34 mouse cellular contexts compared by ENCODE assay signal in the genomic region with DNA sequence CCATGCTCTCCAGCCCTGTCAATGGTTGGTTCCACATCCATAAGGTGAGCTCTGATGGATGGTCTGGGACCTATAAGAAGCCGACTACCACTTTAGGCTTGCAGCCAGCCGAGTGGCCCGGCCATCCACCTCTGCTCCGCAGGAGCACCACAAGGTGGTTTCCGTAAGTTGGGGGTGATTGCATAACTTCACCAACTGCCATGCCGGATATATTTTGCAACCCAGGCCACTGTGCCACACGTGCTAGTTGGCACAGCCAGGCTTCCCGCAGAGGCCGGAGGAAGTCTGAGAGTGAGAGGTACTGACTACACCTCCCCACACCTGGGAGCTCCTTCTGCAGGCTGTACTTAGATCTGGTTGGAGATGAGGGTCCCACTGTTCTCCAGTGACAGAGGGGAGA. TPM values are rescaled to one million over a fixed set of nuclear protein-coding genes. Genes with fewer than 3 reads are reported as not detected.
DNase-seq lines count a peak whose midpoint lies in the region; ATAC-seq and TF ChIP-seq lines count a peak whose summit lies in the region.
"Had no signal": no experiment of that assay in that cellular context is flagged by ENCODE, and none has a peak within 500 bp of the region (broad histone marks: within the 10 kb centered on the region; RNA-seq: fewer than 3 reads in every experiment).

No protein-coding gene starts in this region.

- H3K4me2 ChIP-seq in liver, embryonic 11.5 days: no peak overlapping the region
- H3K4me2 ChIP-seq: embryonic facial prominence, embryonic 13.5 days; forebrain, embryonic 12.5 days; heart, embryonic 12.5 days; heart, embryonic 15.5 days; hindbrain, embryonic 12.5 days; hindbrain, embryonic 15.5 days had no signal

- WGBS in liver, adult 2 months: 64% methylated on average over 9 of the region's 9 CpGs
- WGBS in liver, embryonic 11.5 days: 90% methylated on average over 9 of the region's 9 CpGs

- H3K27me3 ChIP-seq in liver, adult 2 months (ENCODE audit: control insufficient read depth, insufficient read depth, low read length): no peaks in the 10 kb centered on the region
- H3K27me3 ChIP-seq in liver, embryonic 11.5 days (replicated peaks; ENCODE audit: control insufficient read depth, insufficient read depth, low read length): no peaks in the 10 kb centered on the region; the same call in 1 of the 2 replicates
- H3K27me3 ChIP-seq: embryonic facial prominence, embryonic 13.5 days; forebrain, embryonic 12.5 days; heart, embryonic 12.5 days; heart, embryonic 15.5 days; hindbrain, embryonic 12.5 days; hindbrain, embryonic 15.5 days had no signal

- H3K9ac ChIP-seq in liver, adult 2 months (ENCODE audit: low read depth, low read length): no peak overlapping the region
- no peak overlapping the region for H3K9ac ChIP-seq in liver, embryonic 11.5 days (ENCODE audit: low read depth, low read length)
- H3K9ac ChIP-seq: embryonic facial prominence, embryonic 13.5 days; forebrain, embryonic 12.5 days; heart, embryonic 12.5 days; heart, embryonic 15.5 days; hindbrain, embryonic 12.5 days; hindbrain, embryonic 15.5 days had no signal

- H3K4me3 ChIP-seq in liver, adult 2 months (ENCODE audit: insufficient read depth, low read depth, low read length): no peak overlapping the region
- H3K4me3 ChIP-seq in liver, embryonic 11.5 days (ENCODE audit: low read depth, low read length): no peak overlapping the region
- H3K4me3 ChIP-seq: embryonic facial prominence, embryonic 10.5 days; embryonic facial prominence, embryonic 13.5 days; erythroblast, embryonic 14.5 days; forebrain, embryonic 12.5 days; heart, embryonic 12.5 days; heart, embryonic 15.5 days; hindbrain, embryonic 12.5 days; hindbrain, embryonic 15.5 days had no signal

- H3K36me3 ChIP-seq in liver, adult 2 months (ENCODE audit: control insufficient read depth, insufficient read depth, low read length): no peaks in the 10 kb centered on the region
- no peaks in the 10 kb centered on the region for H3K36me3 ChIP-seq in liver, embryonic 11.5 days (ENCODE audit: control insufficient read depth, insufficient read depth, low read length)
- H3K36me3 ChIP-seq: embryonic facial prominence, embryonic 10.5 days; embryonic facial prominence, embryonic 13.5 days; forebrain, embryonic 12.5 days; heart, embryonic 12.5 days; heart, embryonic 15.5 days; hindbrain, embryonic 12.5 days; hindbrain, embryonic 15.5 days had no signal

- no peaks in the 10 kb centered on the region for H3K9me3 ChIP-seq in liver, embryonic 11.5 days (ENCODE audit: control insufficient read depth, low read length)
- H3K9me3 ChIP-seq: embryonic facial prominence, embryonic 10.5 days; embryonic facial prominence, embryonic 13.5 days; forebrain, embryonic 12.5 days; heart, embryonic 15.5 days; hindbrain, embryonic 12.5 days; hindbrain, embryonic 15.5 days had no signal

- TF ChIP-seq CTCF in liver, adult 2 months (IDR thresholded peaks at IDR 0.05; ENCODE audit: low read depth, low read length): no peak

- no peaks in the 10 kb centered on the region for H3K4me1 ChIP-seq in liver, adult 2 months (ENCODE audit: control insufficient read depth, insufficient read depth, low read length)
- no peaks in the 10 kb centered on the region for H3K4me1 ChIP-seq in liver, embryonic 11.5 days (replicated peaks; ENCODE audit: control insufficient read depth, insufficient read depth, low read length)
- H3K4me1 ChIP-seq: embryonic facial prominence, embryonic 10.5 days; embryonic facial prominence, embryonic 13.5 days; forebrain, embryonic 12.5 days; heart, embryonic 12.5 days; heart, embryonic 15.5 days; hindbrain, embryonic 12.5 days; hindbrain, embryonic 15.5 days had no signal

- TF ChIP-seq POLR2A in liver, adult 2 months (IDR thresholded peaks at IDR 0.05; ENCODE audit: extremely low read depth, insufficient read depth, low read length): no peak

- no peak for ATAC-seq in liver, embryonic 11.5 days (replicated peaks; ENCODE audit: low FRiP score)
- ATAC-seq in megakaryocyte, adult 5-6 weeks (ENCODE audit: poor library complexity, severe bottlenecking): peak; percentile 90
- ATAC-seq in neutrophil, adult 5-6 weeks (ENCODE audit: extremely low read depth, insufficient number of reproducible peaks, low FRiP score, poor library complexity, severe bottlenecking): 0 out of 2 replicates have a peak, but pooled peaks have one; percentile 13
- ATAC-seq: CD4-positive, CD25-positive, alpha-beta regulatory T cell, adult 4 months; forebrain, embryonic 16.5 days had no signal

- DNase-seq in liver, adult 2 months (ENCODE audit: extremely low read depth, low read depth, low spot score): peak; percentile 55
- DNase-seq in liver, embryonic 11.5 days (ENCODE audit: low spot score): no peak
- DNase-seq in gonadal fat pad, adult 2 months (ENCODE audit: low read depth): peak; percentile 4
- no peak for DNase-seq in adrenal gland, postnatal 10 days
- DNase-seq in adrenal gland, postnatal 25 days: no peak
- DNase-seq in urinary bladder, postnatal 36 days (ENCODE audit: low spot score in 2 of 2): no peak
- DNase-seq: adrenal gland, adult 2 months; cerebellum, adult 18-20 months; cerebellum, adult 9-11 months; cerebellum, postnatal 25 days; embryo, embryonic 11 days; gastrocnemius, postnatal 10 days; gastrocnemius, postnatal 36 days; heart, adult 18-20 months; heart, postnatal 10 days; heart, postnatal 36 days had no signal

- H3K79me2 ChIP-seq in liver, adult 2 months (ENCODE audit: control insufficient read depth, insufficient read depth, low read length): no peaks in the 10 kb centered on the region

- no peak overlapping the region for H3K27ac ChIP-seq in liver, adult 2 months (replicated peaks; ENCODE audit: insufficient read depth, low read depth, low read length)
- H3K27ac ChIP-seq in liver, embryonic 11.5 days (ENCODE audit: low read depth, low read length): no peak overlapping the region
- H3K27ac ChIP-seq: embryonic facial prominence, embryonic 10.5 days; embryonic facial prominence, embryonic 13.5 days; forebrain, embryonic 12.5 days; heart, embryonic 15.5 days; hindbrain, embryonic 12.5 days; hindbrain, embryonic 15.5 days had no signal

RNA-seq across cellular contexts. Expression of gene Gata2, which starts 27.6 kb away (rescaled TPM):
- total RNA-seq in liver, adult 2 months (2014; rRNA removed): 0.09 and 0.27 TPM in 2 replicates
- 1.3 and 1.7 TPM in 2 replicates for polyA plus RNA-seq in liver, adult 2 months (2012; rRNA removed)
- polyA plus RNA-seq in liver, embryonic 11.5 days (2014; fragmentation: Nextera tagmentation; extraction: Ambion mirVana): 13.3 and 15.9 TPM in 2 replicates
- 27.2 and 34.2 TPM in 2 replicates for polyA plus RNA-seq in gonadal fat pad, adult 2 months (2012; rRNA removed)
- 21.4 and 22.3 TPM in 2 replicates for total RNA-seq in megakaryocyte, adult 5-6 weeks (2015)
- total RNA-seq in megakaryocyte, adult 5-6 weeks (2017): 11.3 and 13.5 TPM in 2 replicates
- total RNA-seq in neutrophil, adult 5-6 weeks (2017): 1.8 and 4.9 TPM in 2 replicates
- 10 to 100 TPM; 26.3 to 33.2 TPM for total RNA-seq in adrenal gland, postnatal 10 days (2021)
- total RNA-seq in adrenal gland, postnatal 25 days (2021): 25.6 and 37.7 TPM in 2 replicates

RNA-seq across cellular contexts. Expression of gene Dnajb8, which starts 56.0 kb away (rescaled TPM):
- total RNA-seq in liver, adult 2 months (2014; rRNA removed): not detected in 2 replicates
- polyA plus RNA-seq in liver, adult 2 months (2012; rRNA removed): not detected in 2 replicates
- polyA plus RNA-seq in liver, embryonic 11.5 days (2014; fragmentation: Nextera tagmentation; extraction: Ambion mirVana): not detected in 2 replicates
- 7.0 and 7.3 TPM in 2 replicates for polyA plus RNA-seq in gonadal fat pad, adult 2 months (2012; rRNA removed)
- total RNA-seq in megakaryocyte, adult 5-6 weeks (2015): not detected in 2 replicates
- total RNA-seq in megakaryocyte, adult 5-6 weeks (2017): not detected in 2 replicates
- total RNA-seq in neutrophil, adult 5-6 weeks (2017): not detected in 2 replicates
- not detected for total RNA-seq in adrenal gland, postnatal 10 days (2021)
- not detected in 2 replicates for total RNA-seq in adrenal gland, postnatal 25 days (2021)
- total RNA-seq: adrenal gland, adult 2 months; adrenal gland, postnatal 36 days; gastrocnemius, adult 18-20 months; gastrocnemius, postnatal 10 days; gastrocnemius, postnatal 36 days; heart, adult 18-20 months; heart, postnatal 10 days; heart, postnatal 36 days; MEL had no signal
- polyA plus RNA-seq: adrenal gland, adult 2 months; C2C12; CD4-positive, CD25-positive, alpha-beta regulatory T cell, adult 4 months; cortical plate, adult 2 months; embryonic facial prominence, embryonic 10.5 days; embryonic facial prominence, embryonic 13.5 days; erythroblast, embryonic 14.5 days; forebrain, embryonic 12.5 days; forebrain, embryonic 16.5 days; heart, embryonic 12.5 days; heart, embryonic 15.5 days; hindbrain, embryonic 12.5 days; hindbrain, embryonic 15.5 days; intestine, embryonic 14.5 days had no signal

Comparison
In these comparisons a context has a peak if more than half of its experiments do, and no peak if none do; other contexts are left out.
1. DNase-seq: peak in liver, adult 2 months (single experiment) and gonadal fat pad, adult 2 months (single experiment); none in liver, embryonic 11.5 days (single experiment), adrenal gland, postnatal 10 days (single experiment), adrenal gland, postnatal 25 days (single experiment) and urinary bladder, postnatal 36 days (0 of 2).